Mouse (Mus musculus) ovary, postnatal 10 days (tissue): ENCODE measurements around the gene Bicc1.

Source experiments
- DNase-seq: peaks from one replicate; pipeline ENCODE4 v3.0.0; 2022; ENCODE audit warnings: low spot score

The Bicc1 gene

GRCm38 (mm10) chr10:71052748-71053147 is 106.8 kb downstream of the Bicc1 start:
- DNase-seq: no peak

DNA sequence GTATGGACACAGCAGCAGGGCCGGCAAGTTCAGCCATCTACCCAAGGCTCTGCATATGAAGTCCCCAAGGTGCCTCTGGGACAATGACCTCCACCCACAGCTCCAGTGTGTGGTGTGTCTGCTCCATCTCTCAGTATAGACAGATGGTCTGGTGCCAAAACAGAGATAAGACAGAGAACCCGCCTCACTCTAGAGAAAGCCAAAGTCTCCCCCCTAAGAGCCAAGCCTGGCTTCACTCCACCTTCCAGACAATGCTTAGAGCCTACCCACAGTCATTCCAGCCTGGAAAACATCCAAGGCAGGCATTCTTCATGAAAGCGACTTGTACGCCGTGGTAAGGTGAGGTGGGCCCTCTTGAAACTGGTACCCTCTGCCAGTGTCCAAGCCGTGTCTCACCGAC is 107.3 kb downstream of the Bicc1 start:
- DNase-seq: no peak

- no peak for DNase-seq
Observed at GRCm38 (mm10) chr10:71050722-71051333, 108.7 kb downstream of the Bicc1 start.

- no peak for DNase-seq
Observed at GRCm38 (mm10) chr10:71049294-71049693, 110.2 kb downstream of the Bicc1 start.

GRCm38 (mm10) chr10:71044410-71044809 is 115.1 kb downstream of the Bicc1 start:
- DNase-seq: no peak

- no peak for DNase-seq
Observed at GRCm38 (mm10) chr10:71041874-71042273, 117.6 kb downstream of the Bicc1 start.

- DNase-seq: no peak
Observed at GRCm38 (mm10) chr10:71036484-71036883, 123.0 kb downstream of the Bicc1 start.

- no peak for DNase-seq
Observed at GRCm38 (mm10) chr10:71028996-71029395, 130.5 kb downstream of the Bicc1 start.

- no peak for DNase-seq
Observed at GRCm38 (mm10) chr10:71028066-71028844, 131.2 kb downstream of the Bicc1 start.

- no peak for DNase-seq
Observed at GRCm38 (mm10) chr10:71025131-71025894, 134.2 kb downstream of the Bicc1 start.

- no peak for DNase-seq
Observed at GRCm38 (mm10) chr10:71024681-71025080, 134.8 kb downstream of the Bicc1 start.

- no peak for DNase-seq
Observed at GRCm38 (mm10) chr10:71023471-71023870, 136.0 kb downstream of the Bicc1 start.

- DNase-seq: no peak
Observed at GRCm38 (mm10) chr10:71020459-71020858, 139.0 kb downstream of the Bicc1 start.

GRCm38 (mm10) chr10:71019836-71020235 is 139.7 kb downstream of the Bicc1 start:
- no peak for DNase-seq

- DNase-seq: no peak
Observed at GRCm38 (mm10) chr10:71009771-71010496, 149.6 kb downstream of the Bicc1 start.

- DNase-seq: no peak
Observed at GRCm38 (mm10) chr10:71008721-71009120, 150.8 kb downstream of the Bicc1 start.

DNA sequence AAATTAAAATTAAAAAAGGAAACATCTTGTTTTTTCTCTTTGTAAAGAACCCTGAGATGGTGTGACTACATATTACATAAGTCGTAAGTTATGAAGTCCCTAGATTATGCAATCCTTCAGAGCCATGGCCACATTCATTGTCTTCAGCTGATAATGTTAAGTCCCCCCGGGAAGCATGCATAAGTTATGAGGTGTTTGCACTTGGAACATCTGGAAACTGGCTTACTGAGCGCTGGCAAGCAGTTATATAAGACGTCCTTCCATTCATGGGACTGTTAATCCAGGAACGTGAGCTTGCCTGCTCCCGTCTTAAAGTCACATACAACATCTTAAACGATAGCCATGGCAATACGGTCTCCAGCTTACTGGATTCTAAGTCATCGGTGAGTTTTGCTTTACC is 151.5 kb downstream of the Bicc1 start:
- no peak for DNase-seq

- no peak for DNase-seq
Observed at GRCm38 (mm10) chr10:71007516-71007915, 152.0 kb downstream of the Bicc1 start.

GRCm38 (mm10) chr10:71007001-71007400 is 152.5 kb downstream of the Bicc1 start:
- DNase-seq: no peak

DNA sequence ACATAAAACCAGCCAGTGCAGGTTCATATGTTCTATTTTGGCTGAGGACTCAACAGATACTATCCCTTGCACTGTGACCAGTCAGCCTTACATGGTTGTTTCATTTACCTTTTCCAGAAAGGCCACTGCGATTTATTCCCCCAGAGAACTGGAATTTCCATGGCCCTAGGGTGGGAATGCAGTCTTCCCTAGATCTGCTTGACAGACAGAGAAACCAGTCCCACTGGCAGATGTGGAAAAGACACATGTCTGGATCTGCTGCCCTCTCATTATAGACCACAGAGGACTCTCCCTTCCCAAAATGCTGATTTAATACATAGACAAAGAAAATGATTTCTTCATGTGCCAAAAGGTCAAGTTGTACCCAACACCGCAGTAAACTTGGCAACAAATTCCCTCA is 156.6 kb downstream of the Bicc1 start:
- no peak for DNase-seq

GRCm38 (mm10) chr10:71002186-71002585 is 157.3 kb downstream of the Bicc1 start:
- no peak for DNase-seq

DNA sequence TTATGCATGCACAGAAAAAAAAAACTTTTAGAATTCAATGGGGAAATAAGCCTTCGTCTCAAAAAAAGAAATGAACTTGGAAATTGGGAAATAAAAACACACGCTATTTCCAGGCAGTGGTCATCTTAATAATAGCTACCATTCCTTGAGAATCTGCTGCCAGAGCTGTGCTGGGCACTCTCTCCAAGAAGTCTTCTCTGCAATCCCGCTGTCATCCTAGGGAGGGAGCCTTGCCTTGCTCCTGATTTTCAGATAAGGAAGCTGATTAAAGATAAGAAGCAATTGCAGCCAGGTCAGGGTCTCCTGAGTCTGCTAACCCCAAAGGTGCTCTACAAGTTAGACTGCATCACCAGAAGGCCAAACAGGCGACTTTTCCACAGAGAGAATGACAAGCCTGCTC is 161.4 kb downstream of the Bicc1 start:
- no peak for DNase-seq
